Mouse (Mus musculus) right cerebral cortex, postnatal 36 days (tissue): ENCODE measurements around the gene Mtpn.

Experiments
- DNase-seq, 2 experiments: peaks; one replicate each; pipeline ENCODE4 v3.0.0; 2022; ENCODE audit warnings: low spot score in 2 of 2, mixed read lengths in 1 of 2

Gene Mtpn

DNA sequence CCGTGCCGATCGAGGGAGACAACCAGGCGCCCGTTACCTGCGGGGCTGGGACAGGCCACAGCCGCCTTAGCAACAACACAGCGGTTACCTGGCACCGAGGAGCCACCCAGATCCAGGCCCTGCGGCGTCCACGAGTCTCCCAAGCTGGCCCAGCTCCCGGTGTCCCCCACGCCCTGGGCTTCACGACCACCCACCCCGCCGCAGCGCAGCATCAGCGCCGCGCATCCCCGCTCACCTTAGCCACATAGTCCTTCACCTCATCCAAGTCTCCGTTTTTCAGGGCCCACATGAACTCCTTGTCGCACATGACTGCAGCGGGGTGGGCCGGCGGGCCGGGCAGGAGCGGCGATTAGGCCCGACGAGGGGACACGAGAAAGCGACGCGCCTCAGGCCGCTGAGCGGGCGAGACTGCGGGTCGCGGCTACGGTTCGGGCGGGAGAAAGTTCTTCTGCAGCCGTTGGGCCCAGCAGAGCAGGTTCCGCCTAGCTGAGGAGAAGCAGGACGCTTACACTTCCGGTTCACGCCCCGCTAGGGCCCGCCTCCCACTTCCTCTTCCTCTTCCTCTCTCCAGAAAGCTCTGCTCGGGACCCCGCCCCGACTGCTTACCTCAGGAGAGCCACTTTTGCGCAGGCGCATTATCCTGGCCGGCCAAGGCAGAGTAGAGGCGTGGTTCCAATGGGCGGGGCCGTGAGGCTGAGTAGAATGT, at the start of gene Mtpn:
Gene Mtpn, minus strand, starts transcription at position 585 of the 706 bp plus-strand sequence.
- DNase-seq, result peak; percentile 98

DNA sequence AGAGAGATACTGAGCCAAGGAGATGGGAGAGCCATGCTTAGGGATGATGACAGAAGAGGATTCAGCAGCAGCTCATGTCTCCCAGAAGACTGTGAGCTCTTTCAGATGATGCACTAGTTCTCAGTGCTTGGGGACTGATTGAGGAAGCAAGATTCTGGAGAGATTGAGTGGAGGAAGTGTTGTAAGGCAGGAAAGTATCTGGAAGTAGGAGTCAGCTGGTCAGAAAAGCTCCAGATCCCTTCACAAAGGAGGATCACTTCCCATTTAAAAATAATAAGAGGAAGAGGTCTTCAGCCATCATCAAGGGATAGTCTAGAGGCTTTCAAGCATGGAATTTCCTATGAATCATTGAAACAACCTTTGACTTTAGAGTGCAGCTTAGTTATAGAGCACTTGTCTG, 29.0 kb upstream of the Mtpn start:
- DNase-seq, result no peak

DNA sequence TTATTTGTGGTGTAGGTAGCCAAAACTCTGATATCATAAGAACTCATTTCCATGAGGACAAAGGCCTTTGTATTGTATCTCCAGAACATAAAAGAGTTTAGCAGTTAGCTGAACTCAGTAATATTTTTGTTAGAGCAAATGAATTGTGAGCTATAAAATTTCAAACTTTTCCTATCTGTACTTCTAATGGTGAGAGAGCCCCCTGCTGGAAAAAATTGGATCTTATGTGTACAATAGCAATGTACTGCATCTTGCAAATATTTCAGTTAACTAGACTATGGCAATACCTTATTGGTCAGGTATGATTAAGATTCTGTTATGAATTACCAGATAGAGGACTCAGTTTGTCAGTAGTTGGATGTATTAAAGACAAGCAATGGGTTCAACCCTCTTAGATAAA, 28.1 kb upstream of the Mtpn start:
- DNase-seq, result peak in 1 of 2 experiments; percentile 6

DNA sequence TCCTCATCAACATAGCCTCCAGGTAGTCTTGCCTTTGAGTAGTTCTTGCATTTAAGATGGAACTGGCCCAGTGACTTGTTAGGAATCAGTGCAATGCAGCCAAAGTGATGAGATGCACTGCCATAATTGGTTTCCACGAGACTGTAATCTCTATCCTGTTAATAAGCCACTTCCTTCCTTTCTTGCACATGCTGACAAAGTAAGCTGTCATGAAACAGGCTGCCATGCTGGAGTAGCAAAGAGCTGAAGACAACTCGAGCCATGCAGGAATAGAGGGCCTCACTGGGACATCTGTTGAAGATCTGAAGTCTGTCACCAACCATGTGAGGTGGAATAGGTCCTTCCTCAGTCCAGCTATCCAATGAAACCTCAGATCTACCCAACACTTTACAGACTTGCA, 20.3 kb upstream of the Mtpn start:
- no peak for DNase-seq

DNA sequence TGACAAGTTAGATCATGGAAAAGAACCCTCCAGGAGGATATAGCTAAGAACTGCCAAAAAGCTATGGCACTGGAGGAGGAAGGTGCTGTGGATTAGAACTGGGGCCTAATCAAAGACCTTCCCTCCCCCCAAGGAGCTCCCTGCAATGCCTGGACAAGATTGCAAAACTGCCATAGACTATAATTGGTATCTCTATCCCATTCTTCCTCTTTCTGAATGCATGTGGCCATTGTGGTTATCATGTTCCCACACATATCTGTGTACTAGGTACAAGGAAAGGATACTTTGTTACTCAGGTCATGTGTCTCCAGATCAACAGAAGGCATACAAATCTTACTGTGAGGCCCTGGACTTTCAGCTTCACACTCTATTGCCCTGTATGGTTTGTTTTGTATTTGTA, 4.7 kb upstream of the Mtpn start:
- no peak for DNase-seq

DNA sequence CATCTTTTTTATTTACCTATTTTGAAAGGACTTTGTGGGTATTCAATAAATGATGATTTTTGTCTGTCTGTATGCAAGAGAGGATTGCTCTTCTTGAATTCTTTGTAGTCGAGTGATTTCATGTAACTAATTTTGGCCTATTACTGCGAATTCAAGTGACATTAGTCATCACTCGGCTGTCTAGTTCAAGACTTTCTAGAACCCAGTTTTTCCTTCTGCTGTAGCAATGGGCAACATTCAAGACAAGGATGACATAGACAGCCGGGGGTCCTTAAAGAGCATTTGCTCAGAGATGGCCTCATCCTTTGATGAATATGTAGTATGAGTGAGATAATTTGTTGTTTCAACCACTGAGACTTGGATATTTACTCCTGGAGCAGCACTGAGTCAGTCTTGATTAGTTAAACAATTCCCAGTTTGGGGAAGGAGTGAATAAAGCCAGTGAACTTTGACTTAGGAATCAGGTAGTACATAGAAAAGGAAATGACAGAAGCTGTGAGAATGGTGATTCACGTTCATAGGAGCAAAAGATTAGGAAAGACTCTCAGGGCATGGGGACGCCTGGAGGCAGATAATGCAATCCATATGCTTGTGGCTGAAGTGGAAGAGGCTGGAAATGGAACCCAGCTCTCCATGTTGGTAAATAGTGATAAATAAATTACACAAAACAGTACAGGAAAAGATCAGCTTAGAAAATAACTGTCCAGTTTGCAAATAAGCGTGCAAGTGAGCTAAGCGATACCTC, 3.1 kb upstream of the Mtpn start:
- no peak for DNase-seq

DNA sequence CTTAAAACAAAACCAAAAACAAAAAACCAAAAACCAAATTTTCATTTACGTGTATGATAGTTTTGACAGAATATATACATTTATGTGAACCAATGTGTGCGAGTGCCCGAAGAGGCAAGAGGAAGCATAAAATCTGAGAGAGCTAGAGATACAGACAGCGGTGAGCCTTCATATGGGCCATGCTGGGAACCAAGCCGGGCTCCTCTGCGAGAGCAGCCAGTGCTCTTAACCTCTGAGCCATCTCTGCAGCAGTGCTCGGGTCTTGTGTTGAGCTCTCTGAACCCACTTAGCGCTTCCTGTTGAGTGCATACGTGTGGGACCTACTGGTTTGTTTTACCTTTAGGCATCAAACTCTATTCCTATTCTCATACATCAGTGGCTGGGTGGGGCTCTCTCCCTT, 689 bp upstream of the Mtpn start:
- no peak for DNase-seq

DNA sequence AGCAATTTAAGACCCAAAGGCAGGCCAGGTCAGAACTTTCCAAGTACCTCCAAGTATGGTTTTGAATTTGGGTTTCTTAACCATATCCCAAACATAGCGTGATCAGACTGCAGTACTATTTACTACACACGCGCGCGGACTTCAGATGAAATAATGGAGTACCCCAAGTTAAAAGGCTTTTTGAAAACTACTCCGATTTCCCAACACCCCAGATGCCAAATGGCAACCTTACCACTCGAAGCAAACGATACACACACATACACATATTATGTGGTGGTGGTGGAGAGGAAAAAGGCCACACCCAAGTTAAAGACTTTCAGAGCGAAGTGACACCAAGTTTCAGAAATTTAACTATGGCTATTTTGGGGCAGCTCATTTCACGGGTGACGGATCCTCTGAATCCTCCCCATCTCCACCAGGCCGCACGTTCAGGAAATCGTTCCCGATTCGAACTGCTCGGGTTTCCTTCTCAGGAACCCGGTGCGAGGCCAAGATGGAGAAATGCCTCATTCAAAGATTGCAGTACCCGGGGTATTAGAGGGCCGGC, 858 bp downstream of the Mtpn start:
- DNase-seq, result no peak

DNA sequence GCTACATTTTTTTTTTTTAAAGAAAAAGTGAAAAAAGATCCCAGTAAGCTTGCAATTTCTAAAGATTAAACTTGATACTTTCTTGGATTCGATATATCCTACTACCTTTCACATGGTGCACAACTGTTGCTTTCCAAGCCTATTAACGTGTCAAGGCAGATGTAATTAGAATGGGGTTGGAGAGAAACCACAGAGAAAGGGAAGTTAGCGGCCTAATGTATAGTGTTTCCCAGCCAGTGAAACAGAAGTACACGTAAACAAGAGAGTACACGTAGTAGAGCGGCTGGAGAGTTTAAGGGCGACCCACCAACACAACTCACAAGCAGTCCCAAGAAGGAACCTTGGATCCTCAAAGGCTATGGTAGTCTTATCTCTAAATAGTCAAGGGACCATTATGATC, 3.7 kb downstream of the Mtpn start:
- no peak for DNase-seq

DNA sequence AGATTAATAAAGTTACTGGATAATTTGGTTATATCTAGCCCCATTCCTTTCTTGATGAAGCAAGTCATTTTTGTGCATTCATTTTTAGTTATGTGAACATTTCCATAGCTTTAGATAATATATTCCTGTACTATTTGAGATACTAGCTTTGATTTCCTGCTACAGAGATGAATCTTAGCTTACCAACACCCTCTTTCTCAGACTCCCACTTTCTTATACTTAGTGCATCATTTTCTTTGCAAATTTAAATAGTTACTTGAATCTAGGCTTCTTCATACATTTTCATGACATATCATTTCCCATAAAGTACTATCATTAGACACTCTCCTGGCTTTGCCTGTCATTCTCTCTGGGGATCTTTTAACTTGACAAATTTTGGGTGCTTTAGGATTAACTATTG, 26.3 kb downstream of the Mtpn start:
- no peak for DNase-seq

DNA sequence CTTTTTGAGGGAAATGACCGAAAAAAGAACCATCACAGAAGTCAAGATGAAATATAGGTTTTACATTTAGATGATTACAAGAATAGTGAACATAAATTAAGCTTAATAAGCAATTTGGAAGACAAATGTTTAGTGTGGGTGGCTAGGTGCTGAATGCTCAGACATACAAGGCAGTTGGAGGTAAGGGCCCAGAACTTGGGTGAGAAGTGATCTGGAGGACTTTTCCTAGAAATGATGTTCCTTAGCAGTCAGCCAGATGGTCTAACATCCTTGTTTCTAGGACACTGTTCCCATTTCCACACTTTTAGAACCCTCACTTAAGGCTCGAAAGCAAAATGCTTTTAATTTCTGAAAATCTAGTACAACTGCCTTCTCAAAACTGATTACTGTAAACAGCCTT, 34.9 kb downstream of the Mtpn start:
- no peak for DNase-seq

DNA sequence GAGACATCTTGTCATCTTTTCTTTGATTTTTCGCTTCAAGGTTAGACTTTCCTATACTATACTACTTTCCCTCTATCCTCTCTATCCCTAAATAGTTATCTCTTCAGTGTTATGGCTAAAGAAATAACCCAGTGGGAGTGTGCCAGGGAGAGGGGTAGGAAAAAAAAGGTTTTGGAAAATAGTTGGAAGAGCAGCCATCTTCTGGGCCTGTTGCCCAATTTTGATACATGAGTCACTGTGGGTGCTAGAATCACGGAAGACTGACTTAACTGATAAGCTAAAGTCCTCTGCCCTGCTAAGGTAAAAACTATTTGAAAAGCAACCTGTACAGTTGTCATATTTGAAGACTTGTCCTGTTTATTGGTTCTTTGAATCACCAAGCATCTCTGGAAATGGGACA, 36.8 kb downstream of the Mtpn start:
- DNase-seq, result no peak

DNA sequence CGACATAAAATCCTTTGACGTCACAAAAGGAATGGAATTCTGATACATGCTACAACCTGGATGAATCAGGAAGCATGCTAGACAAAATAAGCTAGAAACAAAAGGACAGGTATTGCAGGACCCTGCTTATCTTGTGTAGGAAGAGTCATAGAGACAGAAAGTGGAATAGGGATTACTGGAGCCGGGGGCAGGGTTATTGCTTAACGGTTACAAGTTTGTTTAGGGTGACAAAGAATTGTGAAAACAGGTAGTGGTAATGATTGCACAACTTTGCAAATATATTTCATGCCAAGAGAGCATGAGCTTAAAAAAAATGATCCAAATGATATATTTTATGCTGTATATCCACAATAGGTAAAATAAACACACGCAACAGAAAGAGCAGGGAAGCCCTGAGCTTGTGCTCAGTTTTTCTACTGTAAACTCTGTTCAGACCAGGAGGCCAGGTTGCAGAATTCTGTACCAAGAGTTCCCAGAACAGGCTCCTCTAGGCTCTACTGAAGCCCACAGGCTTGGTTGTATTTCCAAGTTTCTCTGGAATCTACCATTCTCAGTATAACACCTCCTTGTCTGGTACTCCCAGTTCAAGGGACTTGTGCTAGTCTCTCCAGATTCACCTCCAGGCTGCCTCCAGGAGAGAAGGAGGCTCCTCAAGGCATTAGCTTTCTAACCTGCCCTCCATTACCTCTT, 39.6 kb downstream of the Mtpn start:
- DNase-seq, result no peak

DNA sequence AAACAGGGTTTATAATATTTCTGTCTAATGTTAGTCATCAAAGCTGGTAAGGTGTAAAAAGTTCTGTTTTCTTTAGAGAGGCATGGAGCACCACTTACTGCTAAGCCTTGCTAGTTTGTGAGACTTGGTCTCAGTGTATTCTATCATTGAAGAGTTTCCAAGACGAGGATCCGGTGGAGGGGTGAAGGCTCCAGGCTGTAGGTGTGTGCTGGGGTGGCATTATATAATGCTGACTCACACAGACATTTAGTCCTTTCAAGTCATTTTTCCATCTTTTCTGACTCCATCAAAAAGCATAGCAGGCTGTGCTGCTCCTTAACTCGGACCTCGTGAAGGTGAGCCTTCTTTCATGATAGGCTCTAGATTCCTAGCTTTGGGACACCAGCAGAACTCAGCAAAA, 42.3 kb downstream of the Mtpn start:
- DNase-seq, result no peak

DNA sequence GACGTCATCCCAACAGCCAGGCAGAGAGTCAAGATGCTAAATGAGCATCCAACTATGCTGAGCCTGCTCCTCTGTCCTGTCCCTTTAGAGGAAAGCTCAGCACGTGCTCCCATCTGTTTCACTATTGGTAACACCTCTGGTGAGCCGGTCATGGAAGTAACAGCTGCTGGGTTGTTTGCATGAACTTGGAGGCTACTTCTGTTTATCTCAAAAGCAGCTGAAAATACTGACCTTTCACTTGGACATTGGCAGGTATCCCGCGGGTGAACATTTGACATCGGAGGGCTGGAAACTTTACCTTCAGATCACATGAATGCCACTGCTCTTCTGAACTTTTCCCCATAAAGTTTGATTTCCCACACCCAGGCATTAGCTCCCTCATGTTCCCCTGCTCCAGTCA, 45.8 kb downstream of the Mtpn start:
- no peak for DNase-seq

DNA sequence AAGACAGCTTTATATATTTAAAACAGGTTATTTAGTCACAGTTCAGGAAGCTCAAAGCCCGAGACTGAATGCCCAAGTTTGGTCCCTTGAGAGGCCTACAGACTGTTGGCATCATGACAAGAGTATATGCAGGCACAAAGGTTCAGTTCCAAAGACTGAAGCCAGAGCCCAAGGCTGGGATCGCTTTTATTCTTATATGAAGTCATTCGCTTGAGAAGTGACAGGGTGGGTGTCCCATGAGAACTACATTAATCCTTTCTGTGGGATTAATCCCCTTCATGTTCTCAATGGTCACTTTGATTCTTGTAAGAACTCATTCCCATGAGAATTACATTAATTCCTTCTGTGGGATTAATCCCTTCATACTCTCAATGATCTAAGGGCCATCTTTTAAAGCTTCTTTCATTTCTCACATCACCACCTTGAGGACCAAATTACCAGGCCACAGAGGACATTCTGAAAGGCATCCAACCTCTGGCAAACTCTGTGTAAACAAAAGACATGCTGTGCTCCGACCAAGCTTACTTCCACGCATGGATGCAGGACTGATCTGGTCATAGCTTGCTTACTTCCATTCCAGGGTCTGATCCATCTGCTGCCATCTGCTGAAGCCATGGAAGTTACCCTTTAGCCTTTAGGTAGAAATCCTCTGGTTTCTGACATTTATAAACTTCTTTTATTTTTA, 59.9 kb downstream of the Mtpn start:
- no peak for DNase-seq

DNA sequence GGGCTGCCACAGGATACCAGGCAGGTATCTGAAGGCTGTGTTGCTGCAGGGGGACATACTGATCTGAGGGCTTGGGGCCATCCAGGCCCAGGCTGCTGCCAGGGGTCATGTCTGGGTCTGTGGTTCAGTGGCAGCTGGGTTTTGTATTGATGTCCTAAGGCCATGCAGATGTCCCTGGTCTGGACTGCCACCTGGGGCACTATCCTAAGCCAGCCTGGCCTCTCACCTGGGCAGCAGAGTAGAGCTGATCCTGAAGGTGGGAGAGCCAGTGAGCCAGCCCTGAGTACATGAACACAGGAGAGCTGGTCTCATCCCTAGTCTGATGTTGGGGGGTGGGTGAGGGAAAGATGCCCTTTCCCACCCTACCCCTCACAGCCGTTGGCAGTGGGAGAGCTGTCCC, 62.9 kb downstream of the Mtpn start:
- DNase-seq, result no peak

DNA sequence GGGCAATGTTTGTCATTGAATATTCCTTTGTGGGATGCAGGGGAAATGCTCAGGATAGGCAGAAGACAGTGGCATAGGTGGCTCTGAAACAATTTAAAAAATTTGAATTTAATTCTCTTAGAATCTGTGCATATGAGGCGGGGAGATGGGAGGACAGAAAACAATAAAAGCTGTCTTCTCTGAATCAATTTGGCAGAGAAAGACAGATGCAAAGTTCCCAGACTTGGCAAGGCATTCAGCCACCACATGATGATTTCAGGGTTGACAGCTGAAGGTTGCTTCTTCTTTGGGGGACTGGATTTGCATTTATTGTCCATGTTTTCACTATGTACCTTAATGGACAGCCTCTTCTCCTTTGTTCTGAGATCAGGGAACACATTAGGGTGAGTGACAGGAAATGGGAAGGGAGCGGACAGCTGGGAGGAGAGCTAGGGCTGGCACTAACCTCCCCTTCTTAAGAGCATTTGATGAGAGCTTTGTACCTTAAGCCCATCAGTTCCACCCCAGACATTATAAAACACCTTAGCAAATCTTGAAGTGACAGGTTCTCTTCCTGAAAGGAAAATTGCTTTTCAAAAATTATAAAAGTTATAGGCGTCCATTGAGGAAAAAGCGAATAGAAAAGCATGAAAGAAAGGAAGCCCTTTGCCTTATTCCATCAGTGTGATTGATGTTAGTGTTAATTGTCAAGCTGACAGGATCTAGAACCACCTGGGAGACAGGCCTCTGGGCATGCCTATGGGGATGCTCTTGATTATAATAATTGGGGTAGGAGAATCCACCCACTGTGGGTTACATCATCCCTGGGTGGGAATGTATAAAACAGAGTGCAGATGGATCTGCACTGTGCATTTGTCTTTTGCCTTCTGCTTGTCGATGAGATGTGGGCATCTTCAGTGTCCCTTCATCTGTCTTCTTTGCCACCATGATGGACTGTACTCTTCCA, 76.0 kb downstream of the Mtpn start:
- no peak for DNase-seq

DNA sequence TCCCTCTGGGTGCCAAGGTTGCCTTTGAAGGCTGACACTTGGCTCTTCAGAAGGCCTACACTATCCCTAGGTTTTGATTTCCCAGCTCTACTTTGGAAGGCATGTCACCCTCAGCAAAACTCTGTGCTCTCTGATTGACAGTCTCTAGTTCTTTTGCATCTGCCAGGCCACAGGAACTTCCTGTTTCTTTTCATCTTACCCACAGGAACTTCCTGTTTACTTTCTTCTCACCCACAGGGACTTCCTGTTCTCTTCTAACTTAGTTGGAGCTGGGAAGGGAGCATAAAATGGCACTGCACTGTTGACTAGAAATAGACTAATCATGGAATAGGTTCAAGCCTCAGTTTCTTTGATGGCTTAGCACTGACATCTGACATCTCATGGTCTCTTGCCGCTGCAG, 77.2 kb downstream of the Mtpn start:
- DNase-seq, result no peak
